Mouse (Mus musculus) lung, postnatal 0 days (tissue): ENCODE measurements around the gene Gdpd3. TPM values are rescaled to one million over a fixed set of nuclear protein-coding genes. Genes with fewer than 3 reads are reported as not detected.

Experiments
- ATAC-seq: fragments of 200-750 bp; cut with Nextera tagmentation; 2 replicates; pipeline ENCODE4 v1.8.0; 2017; ENCODE audit warnings: moderate library complexity
- DNase-seq: peaks from one replicate; pipeline ENCODE4 v3.0.0-alpha.2; 2016; ENCODE audit warnings: low spot score
- H3K27ac ChIP-seq: fragments of 300-500 bp; sonication (generic); 2 replicates; pipeline ENCODE4 v1.5.1; 2014; ENCODE audit warnings: antibody characterized with exemption, mild to moderate bottlenecking, low read length, mixed read lengths
- H3K27me3 ChIP-seq: fragments of 300-500 bp; sonication (generic); replicated peaks from 2 replicates; pipeline ENCODE4 v1.6.1; 2014; ENCODE audit warnings: low read length, mixed read lengths; ENCODE audit not compliant: insufficient read depth
- H3K36me3 ChIP-seq: fragments of 300-500 bp; sonication (generic); 2 replicates; pipeline ENCODE4 v1.6.1; 2014; ENCODE audit warnings: low read length, mixed read lengths; ENCODE audit not compliant: insufficient read depth
- H3K4me1 ChIP-seq: fragments of 300-500 bp; sonication (generic); 2 replicates; pipeline ENCODE4 v1.6.1; 2014; ENCODE audit warnings: antibody characterized with exemption, low read depth, low read length, mixed read lengths; ENCODE audit not compliant: insufficient read depth
- H3K4me2 ChIP-seq: fragments of 300-500 bp; sonication (generic); replicated peaks from 2 replicates; pipeline ENCODE4 v1.6.1; 2014; ENCODE audit warnings: low read depth, mild to moderate bottlenecking, low read length, moderate library complexity, mixed read lengths
- H3K4me3 ChIP-seq: fragments of 300-500 bp; sonication (generic); 2 replicates; pipeline ENCODE4 v1.5.1; 2014; ENCODE audit warnings: low read depth, low read length
- H3K9ac ChIP-seq: fragments of 300-500 bp; sonication (generic); replicated peaks from 2 replicates; pipeline ENCODE4 v1.6.1; 2014; ENCODE audit warnings: low read depth, mild to moderate bottlenecking
- H3K9me3 ChIP-seq: fragments of 300-500 bp; sonication (generic); 2 replicates; pipeline ENCODE4 v1.6.1; 2016; ENCODE audit warnings: low read length, mixed read lengths
- CTCF ChIP-seq: IDR thresholded peaks from 2 replicates; pipeline ENCODE4 v1.5.1; 2016; ENCODE audit warnings: antibody characterized with exemption, mild to moderate bottlenecking
- EP300 ChIP-seq: IDR thresholded peaks from 2 replicates; pipeline ENCODE4 v1.6.1; 2016; ENCODE audit warnings: antibody characterized with exemption, mild to moderate bottlenecking, control low read depth
- WGBS: fragments of 180-500 bp; shearing (Covaris S2); extraction: QIAGEN DNeasy Blood & Tissue Kit; methylation state at CpG from one replicate; pipeline ENCODE4 v1.1.7; 2014; 5-methylcytosine and 5-hydroxymethylcytosine counted together
- polyA plus RNA-seq: library from polyadenylated mRNA; unstranded; fragments of >200 nt; fragmentation: Nextera tagmentation; extraction: Ambion mirVana; gene quantifications from 2 replicates; pipeline ENCODE4 v1.2.1, GENCODE M21; 2015

Gene Gdpd3
- polyA plus RNA-seq, 1 experiment from 2014 or later = 3.4 TPM

GRCm38 (mm10) chr7:126736122-126736521 is 30.0 kb upstream of the Gdpd3 start:
- Histone ChIP-seq H3K27me3 (no peaks in the 10 kb centered on the region), H3K9ac (no peak overlapping the region), H3K4me1 (no peaks in the 10 kb centered on the region), H3K27ac (no peak overlapping the region), H3K36me3 (no peaks in the 10 kb centered on the region), H3K4me3 (no peak overlapping the region), H3K4me2 (no peak overlapping the region), H3K9me3 (no peaks in the 10 kb centered on the region)
- DNase-seq (no peak), ATAC-seq (no peak)
- TF ChIP-seq EP300 = no peak
- no peak for TF ChIP-seq CTCF
- 66% methylated on average over 8 of the region's 8 CpGs for WGBS

GRCm38 (mm10) chr7:126739551-126739950 is 26.6 kb upstream of the Gdpd3 start:
- Histone ChIP-seq H3K4me3 (no peak overlapping the region), H3K9me3 (no peaks in the 10 kb centered on the region), H3K4me2 (no peak overlapping the region), H3K27me3 (no peaks in the 10 kb centered on the region), H3K36me3 (no peaks in the 10 kb centered on the region), H3K27ac (no peak overlapping the region), H3K9ac (no peak overlapping the region), H3K4me1 (no peaks in the 10 kb centered on the region)
- ATAC-seq (no peak), DNase-seq (no peak)
- 84% methylated on average over 17 of the region's 17 CpGs for WGBS
- TF ChIP-seq CTCF = no peak
- TF ChIP-seq EP300 = no peak

GRCm38 (mm10) chr7:126740132-126740735 is 25.9 kb upstream of the Gdpd3 start:
- no peak overlapping the region for H3K9ac ChIP-seq
- no peaks in the 10 kb centered on the region for H3K9me3 ChIP-seq
- no peaks in the 10 kb centered on the region for H3K36me3 ChIP-seq
- no peak overlapping the region for H3K4me2 ChIP-seq
- no peak for TF ChIP-seq EP300
- TF ChIP-seq CTCF = no peak
- no peak overlapping the region for H3K4me3 ChIP-seq
- DNase-seq (peak; percentile 74), ATAC-seq (peak; percentile 61)
- H3K27me3 ChIP-seq = no peaks in the 10 kb centered on the region
- H3K27ac ChIP-seq = no peak overlapping the region
- no peaks in the 10 kb centered on the region for H3K4me1 ChIP-seq
- 73% methylated on average over 13 of the region's 13 CpGs for WGBS

- H3K9ac ChIP-seq = no peak overlapping the region
- no peak for TF ChIP-seq CTCF
- no peak for TF ChIP-seq EP300
- no peaks in the 10 kb centered on the region for H3K27me3 ChIP-seq
- H3K36me3 ChIP-seq = no peaks in the 10 kb centered on the region
- DNase-seq = no peak
- H3K27ac ChIP-seq = no peak overlapping the region
- H3K4me3 ChIP-seq = no peak overlapping the region
- 69% methylated on average over 5 of the region's 5 CpGs for WGBS
- H3K4me1 ChIP-seq = no peaks in the 10 kb centered on the region
- H3K9me3 ChIP-seq = no peaks in the 10 kb centered on the region
- no peak for ATAC-seq
- H3K4me2 ChIP-seq = no peak overlapping the region
Measured at GRCm38 (mm10) chr7:126740977-126741376, 25.2 kb upstream of the Gdpd3 start.

GRCm38 (mm10) chr7:126741452-126741851 is 24.7 kb upstream of the Gdpd3 start:
- DNase-seq = no peak
- H3K9ac ChIP-seq = no peak overlapping the region
- 84% methylated on average over 5 of the region's 5 CpGs for WGBS

GRCm38 (mm10) chr7:126741964-126742482 is 24.1 kb upstream of the Gdpd3 start:
- no peak for TF ChIP-seq EP300
- no peak for TF ChIP-seq CTCF

More at GRCm38 (mm10) chr7:126741452-126741851, 24.7 kb upstream of the Gdpd3 start:
- no peak for ATAC-seq
- H3K36me3 ChIP-seq = no peaks in the 10 kb centered on the region
- H3K27ac ChIP-seq = no peak overlapping the region
- H3K4me1 ChIP-seq = no peaks in the 10 kb centered on the region
- H3K9me3 ChIP-seq = no peaks in the 10 kb centered on the region
- no peak for TF ChIP-seq EP300
- TF ChIP-seq CTCF = no peak
- no peak overlapping the region for H3K4me2 ChIP-seq
- no peak overlapping the region for H3K4me3 ChIP-seq
- no peaks in the 10 kb centered on the region for H3K27me3 ChIP-seq

More at GRCm38 (mm10) chr7:126741964-126742482, 24.1 kb upstream of the Gdpd3 start:
- Histone ChIP-seq H3K27ac (no peak overlapping the region), H3K27me3 (no peaks in the 10 kb centered on the region), H3K9me3 (no peaks in the 10 kb centered on the region), H3K4me3 (no peak overlapping the region), H3K4me2 (no peak overlapping the region), H3K9ac (no peak overlapping the region), H3K36me3 (no peaks in the 10 kb centered on the region), H3K4me1 (no peaks in the 10 kb centered on the region)
- ATAC-seq = no peak
- WGBS = 88% methylated on average over 13 of the region's 13 CpGs
- no peak for DNase-seq
